Mouse (Mus musculus) frontal cortex, postnatal 36 days (tissue): ENCODE data around the gene Kif16b.

ENCODE experiments used
- DNase-seq, 2 experiments: peaks; one replicate each; pipeline ENCODE4 v3.0.0; 2022; ENCODE audit warnings: low spot score in 2 of 2

The Kif16b gene

GRCm38 (mm10) chr2:142668426-142668825 is 232.9 kb downstream of the Kif16b start:
- DNase-seq = no peak

DNA sequence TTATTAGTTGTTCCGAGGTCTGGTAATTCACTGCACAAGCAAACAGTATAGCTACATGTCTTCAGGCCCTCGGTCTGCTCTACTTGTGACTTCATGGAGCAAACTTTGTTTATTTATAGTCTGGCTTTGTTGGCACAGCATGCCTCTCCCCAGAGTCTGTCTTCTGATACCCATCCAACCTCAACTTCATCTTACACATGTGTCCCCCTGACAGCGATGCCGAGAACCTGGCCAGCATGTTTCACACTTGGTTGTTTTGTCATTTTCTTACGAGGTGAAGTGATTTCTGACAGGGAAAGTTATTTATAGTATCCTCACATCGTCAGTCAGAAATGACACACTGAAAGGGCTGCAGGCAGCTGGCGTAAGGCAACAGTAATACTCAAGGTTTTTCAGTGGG is 249.7 kb downstream of the Kif16b start:
- no peak for DNase-seq

- peak; percentile 63 to 85 for DNase-seq
Observed at GRCm38 (mm10) chr2:142648023-142648453, 253.3 kb downstream of the Kif16b start.

DNA sequence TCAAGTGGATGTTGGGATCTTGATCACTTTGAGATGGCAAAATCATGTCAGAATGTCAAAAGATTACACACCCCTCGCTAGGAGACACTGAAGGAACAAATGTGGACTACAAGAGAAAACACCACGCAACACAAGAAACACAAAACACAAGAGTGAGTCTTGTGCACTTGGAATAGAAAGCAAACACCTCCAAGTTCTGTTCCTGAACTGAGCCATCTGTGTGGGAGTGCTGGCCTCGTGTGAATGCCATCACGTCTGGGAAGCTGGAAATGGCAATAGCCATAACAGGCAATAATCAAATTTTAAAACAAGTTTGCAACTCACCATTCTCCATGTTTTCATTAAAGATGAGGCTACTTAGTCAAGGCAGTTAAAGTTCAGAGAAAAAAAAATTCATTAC is 254.5 kb downstream of the Kif16b start:
- no peak for DNase-seq

- DNase-seq = no peak
Observed at GRCm38 (mm10) chr2:142641766-142642165, 259.6 kb downstream of the Kif16b start.

GRCm38 (mm10) chr2:142635606-142636304 is 265.6 kb downstream of the Kif16b start:
- DNase-seq = no peak

DNA sequence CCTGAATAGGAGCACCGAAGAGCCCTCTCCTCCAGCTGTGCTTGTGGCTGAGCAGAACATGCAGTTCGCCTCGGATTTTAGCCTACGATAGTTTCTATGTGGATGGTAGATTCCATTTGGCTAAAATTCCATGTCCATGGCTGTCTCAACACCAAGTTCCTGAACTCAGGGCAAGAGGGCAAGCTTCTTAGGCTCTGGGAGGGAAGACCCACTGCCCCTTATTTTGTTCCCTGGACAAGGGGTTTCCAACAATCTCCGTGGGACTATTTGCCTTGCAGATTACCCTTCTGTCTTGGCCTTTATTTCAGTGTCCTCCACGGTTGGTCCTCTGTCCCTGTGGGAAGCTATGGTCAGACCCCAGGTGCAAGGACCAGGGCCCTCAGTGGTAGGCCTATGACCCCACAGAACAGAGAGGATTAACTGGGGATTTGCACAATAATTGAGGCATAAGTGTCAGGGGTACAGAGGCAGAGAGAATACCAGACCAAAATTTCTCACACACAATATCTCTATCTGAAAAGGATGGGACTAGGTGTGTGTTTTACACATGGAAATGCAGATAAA is 267.3 kb downstream of the Kif16b start:
- no peak for DNase-seq

DNA sequence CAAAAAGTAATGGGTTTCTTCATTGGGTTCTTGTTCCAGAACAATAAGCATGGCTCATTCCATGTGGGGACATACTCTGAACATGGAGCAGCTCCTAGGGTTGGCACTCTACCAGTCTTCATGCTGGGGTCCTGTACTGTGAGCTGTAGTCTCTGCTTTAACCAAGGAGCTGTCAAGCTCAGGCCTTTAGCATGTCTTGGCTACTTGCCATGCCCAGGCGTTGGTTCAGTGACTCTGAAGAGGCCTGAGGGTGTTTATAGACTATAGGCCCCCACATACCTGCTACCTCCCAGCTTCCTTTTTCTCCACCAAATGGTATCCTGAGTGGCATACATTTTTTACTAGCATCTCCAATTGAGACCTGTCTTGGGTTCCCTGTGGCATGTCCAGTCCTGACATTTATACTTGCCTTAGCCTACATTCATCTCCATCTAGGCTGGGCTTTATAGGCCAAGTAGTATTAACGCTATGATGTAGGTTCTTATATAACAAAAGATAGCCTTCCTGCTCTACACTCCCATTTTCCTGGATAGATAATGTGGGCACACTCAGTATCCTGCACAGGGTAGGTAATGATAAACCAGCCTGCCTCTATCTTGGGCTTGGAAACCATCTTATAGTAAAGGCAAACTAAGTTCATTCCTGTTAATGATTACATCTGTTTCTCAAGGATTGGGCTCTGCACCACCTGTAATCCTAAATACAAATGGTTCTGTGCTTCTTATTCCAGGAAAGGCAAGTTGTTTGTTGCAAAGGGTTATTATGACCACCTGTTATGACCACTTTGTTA is 271.6 kb downstream of the Kif16b start:
- DNase-seq = no peak

- peak in 1 of 2 experiments; percentile 31 for DNase-seq
Observed at GRCm38 (mm10) chr2:142625756-142626155, 275.6 kb downstream of the Kif16b start.

GRCm38 (mm10) chr2:142625101-142625500 is 276.2 kb downstream of the Kif16b start:
- no peak for DNase-seq

- no peak for DNase-seq
Observed at GRCm38 (mm10) chr2:142624254-142624653, 277.1 kb downstream of the Kif16b start.

DNA sequence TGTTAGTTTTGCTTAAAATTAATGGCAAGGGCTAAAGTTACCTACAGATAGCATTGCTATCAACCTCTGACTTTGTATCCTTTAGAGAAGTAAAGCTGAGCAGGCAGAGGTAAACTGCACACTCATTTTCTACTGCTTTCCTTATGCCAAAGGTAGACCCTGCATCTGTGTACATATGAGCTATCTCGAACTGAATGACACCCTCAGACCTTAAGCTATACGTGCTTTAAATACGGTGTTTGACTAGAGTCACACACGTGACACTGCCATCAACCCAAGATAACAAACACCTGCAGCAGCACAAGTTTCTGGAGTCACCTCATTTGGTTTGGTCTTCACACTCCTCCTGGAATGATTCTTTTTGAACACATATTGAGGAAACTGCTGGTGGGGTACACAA is 280.2 kb downstream of the Kif16b start:
- DNase-seq = no peak

DNA sequence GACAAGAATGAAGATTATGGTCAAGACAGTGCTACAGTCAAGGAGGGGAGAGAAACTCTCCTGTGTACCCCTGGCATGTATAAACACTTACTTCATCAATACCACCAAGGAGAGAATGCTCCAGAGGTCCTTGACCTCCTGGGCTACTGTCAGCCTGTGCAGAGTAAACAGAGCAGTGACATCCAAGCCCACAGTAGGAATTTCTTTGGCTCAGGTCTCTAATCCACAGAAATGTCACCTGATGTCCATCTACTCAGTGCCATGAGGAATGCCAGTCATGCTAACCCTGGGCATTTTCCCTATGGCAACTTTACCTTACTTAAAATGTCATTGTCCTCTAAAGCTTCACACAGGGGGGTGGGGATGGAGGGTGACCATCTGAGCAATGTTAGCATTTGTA is 281.4 kb downstream of the Kif16b start:
- no peak for DNase-seq

GRCm38 (mm10) chr2:142614535-142614934 is 286.8 kb downstream of the Kif16b start:
- DNase-seq = no peak

GRCm38 (mm10) chr2:142612359-142612953 is 288.9 kb downstream of the Kif16b start:
- no peak for DNase-seq

DNA sequence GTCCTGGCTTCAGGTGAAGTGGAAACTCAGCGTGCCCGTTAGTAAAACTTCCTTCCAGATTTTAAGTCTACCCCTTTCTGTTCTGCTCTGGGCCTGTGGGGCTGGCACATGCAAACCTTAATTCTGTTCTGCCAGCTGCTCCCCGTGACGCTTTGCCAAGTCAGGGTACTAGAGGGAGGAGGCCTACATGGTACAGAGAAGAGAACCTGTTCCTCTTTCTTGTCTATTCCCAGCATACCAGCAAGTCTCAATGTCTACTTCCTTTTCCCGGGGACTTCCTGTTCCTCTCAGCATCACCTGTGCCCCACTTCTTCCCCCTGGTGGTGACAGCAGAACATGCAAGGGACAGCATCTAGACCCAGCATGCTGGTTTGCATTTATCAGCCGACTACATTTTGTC is 290.2 kb downstream of the Kif16b start:
- peak; percentile 35 to 47 for DNase-seq

DNA sequence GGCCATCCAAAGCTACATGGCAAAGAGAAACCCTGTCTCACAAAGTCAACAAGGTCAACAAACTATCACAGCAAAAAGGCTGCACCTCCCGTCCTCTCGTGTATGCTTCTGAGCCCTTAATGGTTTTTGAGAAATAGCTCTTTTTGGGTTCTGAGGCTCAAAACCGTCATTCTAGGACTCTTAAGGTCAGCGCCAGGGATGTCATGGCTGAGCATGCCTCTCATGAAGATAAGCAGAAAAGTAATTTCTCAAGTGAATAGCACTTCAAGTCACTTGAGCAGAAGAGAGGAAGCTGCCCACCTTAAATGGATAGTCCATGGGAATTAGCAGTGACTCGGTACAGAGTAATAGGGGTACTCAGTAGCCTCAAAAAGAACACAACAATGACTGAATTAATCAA is 291.1 kb downstream of the Kif16b start:
- no peak for DNase-seq

GRCm38 (mm10) chr2:142608778-142609177 is 292.6 kb downstream of the Kif16b start:
- no peak for DNase-seq

- no peak for DNase-seq
Observed at GRCm38 (mm10) chr2:142604762-142605161, 296.6 kb downstream of the Kif16b start.

GRCm38 (mm10) chr2:142603210-142603609 is 298.1 kb downstream of the Kif16b start:
- DNase-seq = no peak

DNA sequence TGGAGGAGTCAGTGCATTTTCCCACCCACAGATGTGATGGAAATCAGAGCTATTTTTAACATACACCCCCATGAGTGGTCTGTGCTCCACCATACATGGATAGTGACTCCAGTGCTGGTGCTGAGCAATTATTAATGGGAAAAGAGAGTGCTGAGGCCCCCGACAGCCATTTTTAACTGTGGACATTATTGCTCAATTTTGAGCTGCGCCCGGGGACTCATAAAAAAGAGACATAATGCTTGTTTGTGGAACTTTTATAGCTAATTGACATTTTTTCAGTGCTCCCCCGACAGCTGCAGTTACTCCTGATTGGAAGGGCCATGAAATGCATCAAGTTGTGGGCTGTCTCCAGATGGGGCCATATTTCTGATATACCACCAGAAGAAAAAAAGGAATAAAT is 302.1 kb downstream of the Kif16b start:
- DNase-seq = no peak
